In genomic region chr11:50527923-50528322, GRCm38 (mm10) we compare ENCODE assay signal across 21 mouse cellular contexts.
"Had no signal": no experiment of that assay in that cellular context is flagged by ENCODE, and none has a peak within 500 bp of the region (broad histone marks: within the 10 kb centered on the region; RNA-seq: fewer than 3 reads in every experiment).

No protein-coding gene starts in this region.

- ATAC-seq: intestine, embryonic 15.5 days; liver, postnatal 0 days; lung, postnatal 0 days; midbrain, embryonic 15.5 days had no signal

- H3K27ac ChIP-seq: intestine, embryonic 15.5 days; kidney, embryonic 15.5 days; limb, embryonic 12.5 days; limb, embryonic 15.5 days; liver, embryonic 14.5 days; macrophage; midbrain, embryonic 12.5 days; midbrain, embryonic 15.5 days; neural tube, embryonic 13.5 days; stomach, embryonic 15.5 days had no signal

- H3K4me1 ChIP-seq: intestine, embryonic 15.5 days; kidney, embryonic 15.5 days; limb, embryonic 12.5 days; limb, embryonic 15.5 days; midbrain, embryonic 12.5 days; midbrain, embryonic 15.5 days; stomach, embryonic 15.5 days had no signal

- H3K4me3 ChIP-seq: intestine, embryonic 15.5 days; kidney, embryonic 15.5 days; limb, embryonic 12.5 days; limb, embryonic 15.5 days; midbrain, embryonic 12.5 days; midbrain, embryonic 15.5 days; neural tube, embryonic 13.5 days; stomach, embryonic 15.5 days had no signal

- H3K4me2 ChIP-seq: intestine, embryonic 15.5 days; kidney, embryonic 15.5 days; limb, embryonic 12.5 days; limb, embryonic 15.5 days; liver, embryonic 11.5 days; lung, embryonic 14.5 days; midbrain, embryonic 12.5 days; midbrain, embryonic 15.5 days; neural tube, embryonic 13.5 days; stomach, embryonic 15.5 days had no signal

- H3K36me3 ChIP-seq: intestine, embryonic 15.5 days; kidney, embryonic 15.5 days; limb, embryonic 12.5 days; limb, embryonic 15.5 days; midbrain, embryonic 12.5 days; midbrain, embryonic 15.5 days; neural tube, embryonic 13.5 days; stomach, embryonic 15.5 days had no signal

- H3K27me3 ChIP-seq: intestine, embryonic 15.5 days; kidney, embryonic 15.5 days; limb, embryonic 12.5 days; limb, embryonic 15.5 days; midbrain, embryonic 12.5 days; midbrain, embryonic 15.5 days; neural tube, embryonic 13.5 days; stomach, embryonic 15.5 days had no signal

- H3K9ac ChIP-seq: intestine, embryonic 15.5 days; kidney, embryonic 15.5 days; limb, embryonic 12.5 days; limb, embryonic 15.5 days; liver, embryonic 14.5 days; liver, postnatal 0 days; lung, embryonic 14.5 days; midbrain, embryonic 12.5 days; midbrain, embryonic 15.5 days; neural tube, embryonic 13.5 days; stomach, embryonic 15.5 days had no signal

- DNase-seq: kidney, adult 11 months; kidney, adult 8-10 months; kidney, postnatal 10 days; kidney, postnatal 36 days; liver, postnatal 0 days; lung, embryonic 14.5 days; right cerebral cortex, postnatal 4 days; thymus, adult 18-20 months; thymus, postnatal 36 days had no signal

- H3K9me3 ChIP-seq: intestine, embryonic 15.5 days; kidney, embryonic 15.5 days; limb, embryonic 12.5 days; limb, embryonic 15.5 days; midbrain, embryonic 12.5 days; midbrain, embryonic 15.5 days; neural tube, embryonic 13.5 days; stomach, embryonic 15.5 days had no signal
